Mouse (Mus musculus): ENCODE measurements at regions not wholly inside any gene's neighbourhood (a gene's known extent, or its start where the extent isn't known, plus 50 kb on each side); places are given as distances from the start of the nearest gene placed in this dataset.

DNA sequence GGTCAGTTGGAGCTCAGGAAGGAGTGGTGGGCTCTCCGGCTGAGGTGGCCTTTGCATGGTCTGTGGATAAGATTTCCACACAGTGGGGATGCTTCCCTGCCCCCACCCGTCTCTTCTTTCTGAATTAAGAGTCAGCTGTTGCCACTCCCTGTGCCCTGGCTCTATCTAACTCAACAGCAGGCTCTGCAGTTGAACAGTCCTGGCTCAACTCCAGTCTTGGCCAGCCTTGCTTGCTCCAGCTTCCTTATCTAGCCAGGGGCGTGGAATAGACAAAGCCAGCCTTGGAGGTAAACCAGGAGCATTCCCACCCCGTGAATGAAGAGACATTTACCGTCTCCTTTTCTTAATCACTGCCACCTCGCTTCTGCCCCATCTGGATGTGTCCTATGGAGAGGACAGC is 89.7 kb downstream of the Mn1 start:
- DNase-seq (ENCODE audit: low spot score), result no peak

DNA sequence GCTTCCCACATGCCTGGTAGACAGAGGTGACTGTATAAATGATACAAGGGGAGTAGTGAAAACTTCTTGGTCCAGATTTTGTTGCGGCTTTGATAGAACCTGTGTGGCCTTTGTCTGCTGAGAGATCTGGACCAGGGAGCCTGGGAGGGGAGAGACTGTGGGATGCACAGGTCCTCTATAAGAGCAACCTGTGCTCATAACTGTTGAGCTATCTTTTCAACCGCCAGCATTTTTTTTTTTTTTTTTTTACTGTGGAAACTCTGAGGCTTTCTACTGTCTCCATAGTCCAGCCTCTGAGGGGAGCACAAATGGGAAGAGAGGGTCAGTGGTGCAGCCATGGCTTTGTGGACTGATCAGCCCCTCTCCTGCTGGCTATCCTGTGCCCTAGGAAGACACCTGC is 90.2 kb downstream of the Mn1 start:
- DNase-seq (ENCODE audit: low spot score), result no peak

DNA sequence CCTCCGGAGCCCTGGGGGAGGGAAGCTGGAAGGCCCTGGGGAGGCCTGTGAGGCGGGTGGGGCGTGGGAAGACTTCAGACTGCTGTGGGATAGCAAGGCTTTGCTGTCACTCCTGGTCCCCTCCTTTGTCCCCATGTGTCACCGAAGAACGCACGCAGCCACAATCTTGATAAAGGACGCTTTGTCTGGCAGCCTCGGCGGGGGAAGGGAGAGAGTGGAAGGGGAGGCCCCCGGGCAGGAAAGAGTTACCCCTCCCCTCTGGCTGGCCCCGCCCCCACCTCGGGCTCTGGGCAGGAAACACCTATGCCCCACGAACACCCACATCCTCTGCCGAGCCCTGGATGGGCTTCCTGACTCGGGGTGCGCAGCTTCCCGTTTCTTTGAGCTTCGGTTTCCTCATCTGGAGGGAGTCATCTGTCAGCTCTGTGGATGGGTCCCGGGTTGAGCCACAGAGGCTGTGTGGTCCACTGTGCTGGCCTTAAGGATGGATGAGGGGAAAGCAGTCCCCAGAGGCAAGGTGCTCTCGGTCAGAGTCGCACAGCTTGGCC is 91.9 kb downstream of the Mn1 start:
- no peak for DNase-seq (ENCODE audit: low spot score)

DNA sequence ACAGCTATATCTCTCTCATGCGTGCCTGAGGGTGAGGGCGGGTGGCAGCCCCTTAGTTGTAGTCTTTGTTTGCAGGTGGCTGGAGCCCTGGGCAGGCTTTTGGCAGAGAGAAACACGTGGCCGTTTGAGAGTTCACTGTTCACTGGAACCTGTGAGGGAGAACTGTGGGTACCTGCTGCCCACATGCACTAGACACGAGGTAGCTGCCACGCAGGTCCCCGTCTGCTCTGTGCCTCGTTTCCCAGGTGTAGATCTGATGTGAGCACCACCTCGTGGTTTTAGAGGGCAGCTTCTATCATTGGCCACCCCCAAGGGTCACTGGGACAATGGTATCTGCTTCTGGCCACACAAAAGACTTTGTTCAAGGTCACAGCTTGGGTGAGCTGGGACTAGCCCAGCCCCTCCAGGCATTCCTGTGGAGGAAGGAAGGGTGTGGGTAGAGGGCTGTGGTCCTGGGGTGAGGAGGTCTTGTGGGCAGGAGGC is 92.5 kb downstream of the Mn1 start:
- DNase-seq (ENCODE audit: low spot score), result no peak

DNA sequence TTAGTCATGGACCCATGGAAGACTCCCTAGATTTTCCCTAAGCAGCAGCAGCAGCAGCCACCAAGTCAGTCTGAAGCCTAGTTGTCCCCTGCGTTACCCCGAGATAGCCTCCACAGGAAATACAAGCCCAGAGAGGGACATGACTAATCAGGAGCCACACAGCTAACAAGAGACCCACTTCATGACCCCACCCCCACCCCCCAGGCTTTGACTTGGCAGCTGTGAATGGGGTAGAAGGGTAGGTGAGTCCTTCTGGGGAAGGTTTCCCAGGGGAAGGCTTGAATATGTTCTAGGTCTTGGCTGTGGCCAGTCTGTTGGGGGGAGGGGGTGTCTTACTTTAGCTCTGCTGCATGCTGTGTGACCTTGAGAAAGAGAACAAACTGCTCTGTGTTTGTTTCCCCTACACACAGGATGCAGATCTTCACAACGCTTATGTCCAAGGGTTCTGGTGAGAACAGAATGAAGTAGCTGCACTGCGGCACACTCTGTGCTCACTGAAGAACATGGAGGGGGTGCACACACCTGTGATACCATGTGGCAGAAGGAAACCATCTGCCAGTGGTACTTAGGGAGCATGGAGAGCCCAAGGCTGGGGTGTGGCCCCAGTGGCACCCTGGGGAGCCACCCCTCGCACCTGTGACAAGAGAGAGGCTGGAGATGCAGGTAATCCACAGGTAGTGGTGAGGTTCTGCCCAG is 93.2 kb downstream of the Mn1 start:
- DNase-seq (ENCODE audit: low spot score), result no peak

DNA sequence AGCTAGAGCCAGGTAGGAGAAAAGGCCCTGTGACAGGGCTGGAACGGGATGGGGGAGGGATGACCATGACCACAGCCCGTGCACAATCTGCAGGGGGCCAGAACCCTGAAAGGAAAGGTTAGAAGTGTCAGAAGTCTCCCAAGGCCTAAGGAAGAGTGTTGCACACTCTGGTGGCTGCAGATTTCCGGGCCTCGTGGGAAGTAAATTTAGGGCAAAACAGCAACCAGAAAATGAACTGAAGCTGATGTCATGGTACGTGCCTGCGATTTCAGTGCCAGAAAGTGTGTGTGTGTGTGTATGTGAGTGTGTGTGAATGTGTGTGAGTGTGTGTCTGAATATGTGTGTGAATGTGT is 93.7 kb downstream of the Mn1 start:
- DNase-seq (ENCODE audit: low spot score), result no peak

DNA sequence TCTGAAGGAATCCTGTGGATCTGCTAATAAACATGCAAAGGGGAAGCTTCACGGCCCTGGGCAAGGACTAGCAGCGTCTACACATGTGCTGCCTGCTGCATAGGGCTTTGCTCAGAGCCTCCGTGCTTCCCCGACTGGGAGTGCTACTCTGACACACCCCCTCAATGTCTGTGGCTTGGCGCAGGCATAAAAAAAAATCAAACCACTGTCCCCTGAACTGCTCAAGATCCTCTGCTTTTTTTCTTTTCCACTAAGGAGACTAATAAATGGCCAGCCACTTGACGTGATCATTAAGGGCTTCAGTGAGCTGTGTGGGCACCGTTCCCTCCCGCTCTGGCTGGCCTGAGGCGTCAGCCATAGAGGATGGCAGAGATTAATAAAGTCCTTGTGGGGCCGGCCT is 94.8 kb downstream of the Mn1 start:
- DNase-seq (ENCODE audit: low spot score), result no peak

DNA sequence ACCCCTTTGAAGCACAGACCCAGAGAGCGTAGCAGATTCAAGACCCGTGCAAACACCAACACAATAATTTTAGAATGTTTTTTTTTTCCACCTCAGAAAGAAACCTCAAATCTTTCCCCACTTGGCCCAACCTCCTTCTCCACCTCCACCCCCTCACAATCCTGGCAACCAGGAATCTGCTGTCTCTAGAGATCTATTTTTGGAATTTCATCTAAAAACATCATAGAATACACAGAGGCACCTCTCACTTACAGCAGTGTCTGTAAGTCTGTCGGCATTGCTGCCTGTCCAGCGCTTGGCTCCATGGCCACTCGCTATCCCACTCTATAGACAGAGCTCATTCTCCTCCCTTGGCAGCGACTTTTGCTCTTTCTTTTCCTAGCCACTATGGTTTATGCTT is 96.8 kb downstream of the Mn1 start:
- DNase-seq (ENCODE audit: low spot score), result no peak

DNA sequence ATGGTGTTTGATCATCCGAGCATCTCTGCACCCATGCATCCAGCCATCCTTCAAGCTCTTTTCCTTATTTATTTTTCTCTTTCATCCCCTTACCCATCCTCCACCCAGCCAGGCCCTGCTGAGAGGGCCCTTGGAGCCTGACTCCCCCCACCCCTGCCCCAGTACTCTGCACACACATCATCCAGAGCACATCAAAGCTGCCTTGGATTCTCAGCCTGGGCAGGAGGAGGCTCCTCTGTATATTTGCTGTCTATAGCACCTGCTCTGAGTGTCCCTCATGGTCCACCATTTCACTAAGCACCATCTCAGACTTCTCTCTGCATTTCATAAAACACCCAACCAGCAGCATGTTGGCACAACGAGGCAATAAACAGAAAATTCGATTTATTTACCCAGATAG is 101.9 kb downstream of the Mn1 start:
- no peak for DNase-seq (ENCODE audit: low spot score)

DNA sequence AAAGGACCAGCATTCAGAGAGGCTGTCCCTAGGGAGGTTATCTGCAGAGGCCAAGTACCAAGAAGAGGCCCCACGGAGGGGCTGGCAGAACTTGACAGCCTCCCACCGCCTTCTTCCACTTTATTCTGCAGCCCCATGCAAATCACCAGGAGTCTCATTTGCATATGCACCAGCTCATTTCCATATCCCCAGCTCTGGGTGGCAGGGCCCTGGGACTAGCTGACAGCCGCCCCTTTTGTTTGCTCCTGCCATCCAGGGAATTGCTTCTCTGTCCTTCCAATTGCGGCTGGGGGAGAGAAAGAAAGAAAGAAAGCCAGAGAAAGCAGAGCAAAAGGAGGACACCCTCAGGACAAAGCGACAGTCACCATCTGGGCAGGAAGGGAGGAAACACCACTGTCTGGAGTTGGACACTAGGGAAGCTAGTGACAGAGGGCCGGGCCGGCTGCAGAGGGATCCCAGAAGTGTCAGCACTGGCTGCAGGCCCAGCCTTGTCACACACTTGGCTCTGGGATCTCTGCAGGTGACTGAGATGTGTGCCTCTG is 102.4 kb downstream of the Mn1 start:
- DNase-seq (ENCODE audit: low spot score), result no peak

DNA sequence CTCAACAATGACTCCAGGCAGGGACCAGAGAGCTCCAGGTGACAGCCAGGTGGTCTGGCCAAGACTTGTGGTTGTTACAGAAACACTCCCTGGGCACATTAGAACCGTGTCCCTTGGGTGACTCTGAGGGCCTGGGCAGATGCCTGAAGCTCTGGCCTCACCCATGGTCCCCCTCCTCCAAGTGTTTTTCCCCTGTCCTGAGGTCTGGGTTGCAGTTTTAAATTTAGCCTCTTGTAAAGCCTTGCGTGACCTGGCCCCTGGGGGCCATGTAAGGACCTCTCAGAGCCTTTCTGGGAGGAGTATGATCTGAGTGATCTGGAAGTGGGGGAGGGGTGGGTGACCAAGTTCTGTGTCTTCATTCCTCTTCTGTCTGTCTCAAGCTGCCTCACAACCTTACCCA is 104.7 kb downstream of the Mn1 start:
- DNase-seq (ENCODE audit: low spot score), result no peak

DNA sequence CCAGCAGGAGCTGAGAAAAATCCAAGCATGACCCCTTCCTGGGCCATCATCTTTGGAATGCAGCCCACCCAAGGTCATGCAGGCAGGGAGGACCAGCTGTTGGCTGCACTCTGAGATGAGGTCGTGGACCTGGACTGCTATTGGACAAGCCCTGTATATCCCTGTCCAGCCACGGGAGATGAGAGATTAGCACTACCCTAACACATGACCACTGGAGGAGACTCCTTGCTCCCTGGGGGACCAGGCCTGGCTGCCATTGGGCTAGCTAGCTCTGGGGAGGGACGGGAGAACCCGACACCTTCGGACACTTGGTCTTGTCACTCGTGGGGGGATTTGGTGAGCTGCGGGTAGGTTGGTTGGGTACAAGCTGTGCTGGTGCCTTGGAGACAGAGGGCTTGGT is 105.4 kb downstream of the Mn1 start:
- no peak for DNase-seq (ENCODE audit: low spot score)

DNA sequence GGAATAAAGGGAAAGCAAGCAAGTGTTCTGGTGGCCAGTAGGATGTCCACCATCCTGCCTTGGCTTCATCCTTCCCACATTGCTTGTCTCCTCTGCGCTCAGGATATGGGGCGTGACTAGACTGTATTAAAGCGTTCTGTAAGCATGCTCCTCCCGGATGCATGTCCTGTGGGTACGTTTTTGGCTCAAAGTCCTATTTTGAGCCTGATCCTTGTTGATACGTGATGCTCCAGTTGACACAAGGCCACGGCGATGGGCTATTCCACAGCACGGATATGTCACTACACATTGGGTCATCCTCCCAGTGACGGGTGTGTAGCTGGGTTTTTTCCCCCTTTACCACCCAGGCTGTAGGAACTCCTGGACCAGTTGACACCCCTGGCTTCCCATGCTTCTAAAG is 110.6 kb downstream of the Mn1 start:
- no peak for DNase-seq (ENCODE audit: low spot score)

DNA sequence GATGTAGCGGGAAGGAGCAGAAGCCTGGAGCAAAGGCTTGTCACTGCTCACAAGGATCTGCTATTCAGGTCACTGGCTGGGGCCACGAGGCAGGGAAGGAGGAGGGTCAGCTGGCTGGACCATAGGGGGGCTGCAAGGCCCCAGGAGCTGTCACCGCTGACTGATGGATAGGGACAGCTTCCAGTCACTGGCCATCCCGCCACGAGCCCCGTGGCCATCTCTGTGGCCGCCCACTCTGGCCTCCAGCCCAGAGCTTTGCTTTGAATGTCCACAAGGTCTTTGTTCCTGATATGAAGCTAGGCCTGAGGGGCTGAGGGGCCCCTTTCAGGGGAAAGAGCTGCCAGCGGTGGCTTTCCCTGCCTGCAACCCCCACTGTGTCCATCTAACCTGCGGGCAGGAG is 111.9 kb downstream of the Mn1 start:
- no peak for DNase-seq (ENCODE audit: low spot score)

DNA sequence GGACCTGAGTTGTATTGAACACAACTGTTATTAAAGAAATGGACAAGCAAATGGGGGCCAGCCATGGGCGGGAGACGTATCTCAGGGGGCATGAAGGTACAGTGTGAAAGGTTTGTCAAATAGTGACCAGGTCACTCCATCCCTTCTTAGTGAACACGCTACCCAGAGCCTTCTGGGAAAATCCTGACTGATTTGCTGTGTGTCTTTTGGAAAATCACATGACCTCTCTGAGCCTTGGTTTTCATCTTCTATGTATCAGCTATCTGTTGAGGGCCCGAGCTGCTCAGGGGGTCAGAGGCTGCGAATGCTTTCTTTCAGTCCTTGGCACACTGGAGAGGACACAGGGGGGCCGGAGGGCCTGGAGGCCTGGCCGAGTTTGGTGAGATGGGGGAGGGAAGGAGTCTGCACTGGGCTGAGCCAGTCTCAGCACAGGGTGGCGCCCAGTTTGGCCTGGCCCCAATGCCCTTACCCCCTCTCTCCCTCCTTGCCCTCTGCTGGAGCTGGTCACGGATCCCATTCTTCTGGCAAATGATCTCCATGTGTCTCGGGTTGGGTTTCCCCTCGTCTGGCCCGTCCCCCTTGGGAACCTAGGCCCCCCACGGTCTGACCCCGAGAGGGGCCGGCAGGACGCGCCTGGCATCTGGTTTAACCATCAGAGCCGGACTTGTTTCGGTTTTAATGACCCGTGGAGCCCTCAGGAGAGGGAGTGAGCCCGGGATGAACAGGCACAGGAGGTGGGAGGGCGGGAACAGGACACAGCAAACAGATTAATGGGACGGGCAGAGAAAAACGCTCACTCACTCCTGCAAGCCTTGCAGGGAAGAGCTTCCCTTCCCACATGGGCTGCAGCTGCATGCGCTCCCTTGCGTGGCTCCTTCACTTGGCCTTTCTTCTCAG is 113.7 kb downstream of the Mn1 start:
- DNase-seq (ENCODE audit: low spot score), result no peak

DNA sequence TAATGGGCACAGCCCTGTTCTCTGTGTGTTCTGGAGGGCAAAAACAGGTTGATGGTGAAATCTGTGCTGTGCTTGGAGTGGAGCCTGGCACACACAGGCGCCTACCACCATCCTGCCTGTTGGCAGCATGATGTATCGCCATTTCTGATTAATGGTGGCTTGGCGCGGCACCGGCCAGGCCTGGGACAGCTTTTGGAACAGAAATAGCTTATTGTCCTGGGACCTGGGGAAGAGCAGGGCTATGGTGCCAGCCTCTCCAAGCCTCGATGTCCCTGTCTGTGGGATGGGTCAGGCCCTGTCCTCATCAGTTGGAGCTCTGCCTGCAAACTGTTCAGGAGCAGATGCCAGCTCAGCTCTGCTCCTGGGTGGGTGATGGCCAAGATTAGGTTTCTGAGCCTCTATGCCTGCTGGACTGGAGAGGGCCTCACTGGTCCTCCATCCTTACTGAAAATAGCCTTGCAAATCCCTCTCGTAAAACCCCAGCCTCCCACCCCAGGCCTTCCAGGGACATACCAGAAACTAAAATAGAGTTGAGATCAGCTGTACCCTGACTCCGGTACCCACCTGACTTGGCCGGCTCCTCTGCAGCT is 115.4 kb downstream of the Mn1 start:
- no peak for DNase-seq (ENCODE audit: low spot score)

DNA sequence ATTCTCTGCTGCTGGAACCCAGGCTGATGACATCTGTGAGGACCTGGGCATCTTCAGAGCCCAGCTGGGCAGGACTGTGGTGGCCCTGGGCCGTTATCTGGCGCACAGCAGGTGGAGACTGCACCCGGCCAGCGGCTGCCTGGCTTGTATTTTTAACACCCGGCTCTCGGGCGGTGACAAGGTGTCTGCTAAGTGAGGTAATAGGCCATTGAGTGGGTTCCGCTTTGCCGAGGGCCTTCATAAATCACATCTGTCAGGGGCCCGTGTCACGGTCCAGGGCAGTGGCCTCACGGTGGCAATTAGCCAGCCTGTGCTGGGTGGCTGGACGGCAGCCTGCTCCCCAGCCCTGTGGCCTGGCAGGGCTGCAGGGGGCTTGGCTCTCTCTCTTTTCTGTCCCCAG is 118.8 kb downstream of the Mn1 start:
- DNase-seq (ENCODE audit: low spot score), result no peak

DNA sequence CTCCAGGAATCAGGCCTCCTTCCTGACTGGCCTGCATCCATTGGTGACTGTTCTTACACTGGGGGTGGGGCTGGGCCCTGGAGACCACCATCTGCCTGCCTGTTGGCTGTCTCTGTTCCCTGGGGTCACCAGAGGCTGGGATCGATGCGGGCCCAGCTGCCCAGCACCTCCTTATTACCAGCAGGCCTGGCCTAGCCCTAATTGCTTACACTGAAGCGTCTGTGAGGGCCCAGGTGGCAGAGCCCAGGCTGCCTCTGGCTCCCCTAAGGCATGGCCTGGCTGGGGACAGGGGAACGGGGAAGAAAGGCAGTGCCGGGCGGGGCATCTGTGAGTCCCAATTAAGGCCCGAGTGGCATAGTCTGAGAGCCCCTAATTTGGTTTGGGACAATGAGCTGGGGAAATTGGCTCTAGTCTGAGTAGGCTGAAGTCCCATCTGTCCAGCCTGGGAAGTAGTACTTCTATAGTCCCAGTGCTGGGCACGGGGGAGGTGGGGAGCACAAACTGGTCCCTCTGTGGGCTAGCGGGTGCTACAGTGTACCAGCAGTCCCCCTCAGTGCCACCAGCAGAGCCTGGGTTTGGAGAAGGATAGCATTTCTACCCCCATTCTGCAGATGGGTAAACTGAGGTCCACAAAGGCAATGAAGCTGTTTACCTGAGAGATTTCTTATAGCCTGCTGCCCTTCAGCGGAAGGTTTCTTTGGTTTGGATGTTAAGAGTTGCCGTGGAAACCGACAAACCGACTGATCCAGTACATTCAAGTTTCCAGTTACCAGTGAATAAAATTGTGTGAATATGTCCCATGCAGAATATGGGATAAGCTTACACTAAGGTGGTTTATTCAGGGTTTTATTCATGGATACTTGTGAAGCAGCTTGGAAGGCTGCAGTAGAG is 121.6 kb downstream of the Mn1 start:
- DNase-seq (ENCODE audit: low spot score), result no peak

DNA sequence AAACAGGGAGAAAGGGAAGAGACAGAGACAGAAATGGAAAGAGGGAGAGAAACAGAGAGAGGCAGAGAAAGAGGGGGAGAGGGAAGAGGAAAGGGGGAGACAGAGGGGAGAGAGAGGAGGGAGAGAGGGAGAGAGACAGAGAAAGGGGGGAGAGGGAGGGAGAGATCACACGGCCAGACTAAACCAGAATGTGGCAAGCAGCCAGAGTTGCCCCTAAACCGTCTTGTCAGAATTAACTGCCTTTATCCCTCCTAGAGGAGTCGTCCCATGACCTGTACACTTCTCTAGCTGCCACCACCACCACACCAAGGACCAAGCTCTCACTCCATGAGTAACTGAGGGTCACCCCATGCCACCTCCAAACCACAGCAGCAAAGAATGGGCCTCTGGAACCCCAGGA is 123.3 kb downstream of the Mn1 start:
- no peak for DNase-seq (ENCODE audit: low spot score)

DNA sequence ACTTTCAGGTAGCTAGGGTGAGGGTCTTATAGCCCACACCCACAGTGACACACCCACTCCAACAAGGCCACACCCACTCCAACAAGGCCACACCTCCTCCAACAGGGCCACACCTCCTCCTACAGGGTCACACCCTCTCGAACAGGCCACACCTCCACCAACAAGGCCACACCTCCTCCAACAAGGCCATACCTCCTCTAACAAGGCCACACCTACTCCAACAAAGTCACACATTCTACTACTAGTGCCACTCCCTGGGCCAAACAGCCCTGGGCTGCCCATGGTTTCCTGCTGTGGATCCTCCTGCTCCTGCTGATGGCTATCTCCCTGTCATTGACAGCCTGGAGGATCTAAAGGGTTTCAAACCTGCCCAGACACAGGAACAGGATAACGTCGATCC is 124.9 kb downstream of the Mn1 start:
- no peak for DNase-seq (ENCODE audit: low spot score)

DNA sequence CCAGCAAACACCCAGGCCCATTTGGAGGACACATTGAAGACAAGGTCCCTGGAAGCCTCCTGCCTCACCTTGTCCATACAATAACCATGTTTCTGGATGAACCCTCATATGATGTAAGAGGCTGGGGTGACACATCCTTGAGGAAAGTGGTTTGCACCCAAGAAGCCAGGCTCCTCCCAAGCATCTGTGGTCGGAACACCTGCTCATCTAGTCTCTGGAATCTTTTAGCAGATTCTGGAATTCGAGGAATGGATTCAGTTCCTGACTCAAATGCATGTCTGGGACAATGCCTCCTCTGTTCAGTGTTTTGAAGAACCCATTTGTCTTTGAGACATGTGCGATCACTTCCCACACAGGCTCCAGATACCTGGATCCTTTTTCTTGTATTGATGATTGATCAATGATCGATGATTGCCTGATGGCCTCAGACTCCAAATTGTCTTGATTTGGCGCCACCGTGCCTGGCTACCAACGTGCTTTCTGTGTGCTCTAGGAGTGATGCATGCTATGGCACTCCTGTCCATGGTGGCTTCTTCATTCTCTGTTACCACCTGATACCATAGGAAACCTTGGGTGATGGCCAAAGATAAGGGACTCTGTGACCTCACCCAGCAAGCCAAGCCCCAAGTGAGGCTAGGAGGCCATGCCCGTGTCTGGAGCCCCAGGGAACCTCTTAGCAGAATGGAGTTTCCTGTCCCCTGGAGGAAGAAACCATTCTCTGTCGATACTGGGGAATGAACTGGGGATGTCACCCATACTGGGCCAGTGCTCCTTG is 126.7 kb downstream of the Mn1 start:
- DNase-seq (ENCODE audit: low spot score), result no peak

Data from layer of hippocampus, adult 9-10 months (tissue).